Mouse (Mus musculus) thymus, adult 2 months (tissue): ENCODE results near the gene Tnnt2.

Experiments
- CTCF ChIP-seq: fragments of 200-500 bp; IDR thresholded peaks from 2 replicates; pipeline ENCODE4 v1.5.1; 2012; ENCODE audit warnings: mild to moderate bottlenecking, control low read depth, low read length, moderate library complexity, borderline replicate concordance; ENCODE audit not compliant: control insufficient read depth, poor library complexity, insufficient read depth; ENCODE audit errors: extremely low read depth
- POLR2A ChIP-seq: fragments of 200-500 bp; IDR thresholded peaks from 2 replicates; pipeline ENCODE4 v1.6.1; 2012; ENCODE audit warnings: mild to moderate bottlenecking, low read length, control low read depth, moderate library complexity; ENCODE audit not compliant: control insufficient read depth, poor library complexity, insufficient read depth; ENCODE audit errors: extremely low read depth

- no peak for TF ChIP-seq CTCF
- TF ChIP-seq POLR2A = no peak
These were observed 27.7 kb downstream of the Tnnt2 start for GRCm38 (mm10) chr1:135863786-135864335.
